Mouse (Mus musculus): ENCODE results near the gene Plcd1. TPM values are rescaled to one million over a fixed set of nuclear protein-coding genes. Genes with fewer than 3 reads are reported as not detected.
A peak's percentile ranks its signal among the peaks of the same experiment; 100 is the strongest.

The Plcd1 gene
- total RNA-seq (2021) = 11.8 and 13.6 TPM in 2 replicates
- long read RNA-seq, experiment 1, transcript Plcd1-201 (15 exons, 2,657 nt) = major isoform, 12 of 19 reads
- long read RNA-seq, experiment 1, partial matches to known transcripts = 3 of 19 reads
- long read RNA-seq, experiment 1, other reads (novel, unspliced or antisense) = 4 of 19 reads
- long read RNA-seq, experiment 2, transcript Plcd1-201 (15 exons, 2,657 nt) = major isoform, 6 of 15 reads
- long read RNA-seq, experiment 2, partial matches to known transcripts = 3 of 15 reads
- long read RNA-seq, experiment 2, other reads (novel, unspliced or antisense) = 4 of 15 reads

GRCm38 (mm10) chr9:119093419-119094295 is at the start of gene Plcd1:
TSS of gene Plcd1 (minus strand) at chr9:119093502.
- peak; percentile 94 for DNase-seq

GRCm38 (mm10) chr9:119142066-119142465 is 48.8 kb upstream of the Plcd1 start:
- DNase-seq = peak; percentile 33

- DNase-seq = no peak
These were observed 45.5 kb upstream of the Plcd1 start for GRCm38 (mm10) chr9:119138836-119139235.

GRCm38 (mm10) chr9:119130692-119131091 is 37.4 kb upstream of the Plcd1 start:
- no peak for DNase-seq

- DNase-seq = no peak
These were observed 35.3 kb upstream of the Plcd1 start for GRCm38 (mm10) chr9:119128436-119129181.

- DNase-seq = no peak
These were observed 29.5 kb upstream of the Plcd1 start for GRCm38 (mm10) chr9:119122596-119123369.

GRCm38 (mm10) chr9:119120168-119120560 is 26.9 kb upstream of the Plcd1 start:
- DNase-seq = no peak

GRCm38 (mm10) chr9:119119409-119120167 is 26.3 kb upstream of the Plcd1 start:
- DNase-seq = no peak

- DNase-seq = no peak
These were observed 21.6 kb upstream of the Plcd1 start for GRCm38 (mm10) chr9:119114911-119115310.

- peak; percentile 30 for DNase-seq
These were observed 17.3 kb upstream of the Plcd1 start for GRCm38 (mm10) chr9:119110640-119111039.

- no peak for DNase-seq
These were observed 16.5 kb upstream of the Plcd1 start for GRCm38 (mm10) chr9:119109685-119110353.

- DNase-seq = peak; percentile 63
These were observed 14.3 kb upstream of the Plcd1 start for GRCm38 (mm10) chr9:119107566-119107965.

- DNase-seq = no peak
These were observed 9.4 kb upstream of the Plcd1 start for GRCm38 (mm10) chr9:119102783-119103113.

- DNase-seq = peak; percentile 81
These were observed 8.9 kb upstream of the Plcd1 start, which contains the start of gene Dlec1 for GRCm38 (mm10) chr9:119101992-119102782. TSS of gene Dlec1 (plus strand) at chr9:119102478.

GRCm38 (mm10) chr9:119100177-119100898 is 7.0 kb upstream of the Plcd1 start:
- DNase-seq = peak; percentile 53

GRCm38 (mm10) chr9:119094462-119095109 is 1.3 kb upstream of the Plcd1 start:
- DNase-seq = no peak

- peak; percentile 59 for DNase-seq
These were observed 556 bp downstream of the Plcd1 start for GRCm38 (mm10) chr9:119092473-119093418.
